Mouse (Mus musculus) urinary bladder, postnatal 25 days (tissue): ENCODE data around the gene Rrp12.
A peak's percentile ranks its signal among the peaks of the same experiment; 100 is the strongest.

Experiments used
- DNase-seq: peaks from one replicate; pipeline ENCODE4 v3.0.0; 2022; ENCODE audit warnings: low spot score

Gene Rrp12

DNA sequence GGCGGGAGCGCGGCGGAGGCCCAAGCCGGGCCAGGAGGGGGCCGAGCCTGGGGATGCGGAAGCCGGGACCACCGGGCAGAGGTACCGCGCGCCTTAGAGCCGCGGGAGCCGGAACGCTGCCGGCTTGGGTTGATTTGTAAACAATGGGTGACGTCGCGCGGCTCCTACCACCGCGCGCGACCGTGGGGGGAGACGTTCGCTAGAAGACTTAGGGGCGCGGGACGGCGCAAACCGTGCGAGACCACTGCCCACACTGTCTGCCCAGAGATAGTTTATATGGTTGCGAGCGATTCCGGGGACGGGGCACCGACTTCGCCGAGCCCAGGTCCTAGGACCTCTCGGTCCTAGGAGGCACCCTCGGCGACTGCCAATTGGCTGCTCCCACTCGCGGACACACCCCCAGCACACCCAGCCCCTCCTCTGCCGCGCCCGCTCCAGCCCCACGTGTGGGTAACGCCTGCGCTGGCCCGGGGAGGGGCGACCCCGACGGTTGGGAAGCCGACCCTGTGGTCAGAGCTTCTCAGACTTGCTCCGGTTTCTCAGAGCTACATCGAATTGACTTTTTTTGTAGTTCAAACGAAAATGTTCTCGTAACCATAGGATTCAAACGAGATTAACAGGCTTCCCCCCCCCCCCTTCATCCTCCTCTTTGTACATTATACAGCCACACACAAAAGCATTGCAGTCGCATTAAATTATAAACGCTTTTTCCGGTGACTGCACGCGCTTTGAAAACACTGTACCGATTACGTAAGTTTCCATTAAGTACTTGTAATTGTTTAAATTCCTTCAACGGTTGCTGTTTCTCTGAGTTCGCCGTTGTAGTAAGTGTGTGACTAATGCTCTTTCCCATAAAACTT, 47.8 kb downstream of the Rrp12 start, which contains the start of gene Frat2:
TSS of gene Frat2 (minus strand) at position 141 of the 860 bp plus-strand sequence.
- DNase-seq = peak; percentile 83

DNA sequence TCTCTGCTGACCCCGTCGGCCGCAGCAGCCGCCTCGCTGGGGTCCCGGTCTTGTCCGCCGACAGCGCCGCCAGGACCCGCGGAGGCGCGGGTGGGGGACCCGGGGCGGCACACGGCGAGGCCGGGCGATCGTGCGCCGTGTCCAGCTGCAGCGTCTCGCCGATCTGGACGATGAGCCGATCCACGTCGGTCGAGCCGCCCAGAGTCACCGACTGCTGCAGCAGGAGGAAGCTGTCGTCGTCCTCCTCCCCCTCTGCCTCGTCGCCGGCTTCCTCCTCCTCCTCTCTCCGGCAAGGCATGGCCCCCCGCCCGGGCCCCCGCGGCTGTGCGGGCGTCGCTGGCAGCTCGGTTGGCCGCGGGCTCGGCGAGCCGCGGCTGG, 48.4 kb downstream of the Rrp12 start:
- DNase-seq = peak; percentile 21

DNA sequence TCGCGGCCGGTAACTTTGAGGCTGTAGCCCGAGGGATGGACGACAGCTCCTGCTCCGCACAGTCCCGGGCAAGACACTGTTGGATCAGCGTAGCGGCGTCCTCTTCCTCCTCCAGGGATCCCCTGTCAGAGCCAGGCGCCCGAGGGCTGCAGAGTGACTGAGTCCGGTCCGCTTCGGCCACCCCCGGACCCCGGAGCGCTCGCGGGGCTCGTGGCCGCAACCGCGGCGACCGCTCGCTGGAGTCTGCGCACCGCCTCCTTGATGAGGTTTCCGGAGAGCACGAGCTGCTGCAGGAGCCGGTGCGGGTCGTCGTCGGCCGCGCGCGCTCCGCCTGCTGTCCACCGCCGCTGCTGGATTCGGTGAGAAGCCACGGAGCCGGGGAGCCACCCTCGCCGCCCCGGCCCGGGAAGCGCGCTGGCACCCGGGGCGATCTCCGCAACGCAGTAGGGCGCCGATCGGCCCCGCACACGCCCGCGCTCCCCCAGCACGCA, 48.8 kb downstream of the Rrp12 start:
- peak; percentile 31 for DNase-seq

DNA sequence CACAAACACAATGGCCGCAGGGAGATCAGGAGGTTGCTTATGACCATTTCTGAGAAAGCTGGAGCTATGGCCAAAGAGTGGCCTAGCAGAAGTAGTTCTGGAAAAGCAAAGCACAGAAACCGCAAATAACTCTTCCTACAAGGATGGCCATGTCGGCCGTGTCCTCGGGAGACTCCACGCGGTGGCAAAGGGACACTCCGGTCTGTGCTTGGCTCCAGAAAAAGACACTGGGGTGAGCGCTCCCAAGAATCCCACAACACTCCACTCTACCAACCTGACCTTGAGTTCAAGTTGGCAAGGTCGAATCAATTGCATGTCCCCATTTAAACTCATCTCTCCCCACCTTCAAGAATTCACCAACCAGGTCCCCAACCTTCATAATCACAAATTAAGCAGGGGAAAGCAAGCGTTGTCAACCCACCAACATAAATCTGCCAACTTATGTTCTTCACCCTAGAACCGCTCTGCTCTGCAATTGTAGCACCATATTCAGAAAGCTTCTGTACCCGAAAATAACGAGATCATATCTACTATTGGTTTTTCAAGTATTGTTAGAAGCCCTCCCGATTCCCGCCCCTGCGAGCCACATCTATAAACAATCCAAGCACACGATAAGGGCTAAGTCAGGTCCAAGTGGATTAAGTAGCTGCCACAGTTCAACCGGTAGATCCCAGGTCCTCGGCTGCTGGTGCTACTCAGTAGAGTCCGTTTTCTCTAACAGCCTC, 49.4 kb downstream of the Rrp12 start:
- no peak for DNase-seq

DNA sequence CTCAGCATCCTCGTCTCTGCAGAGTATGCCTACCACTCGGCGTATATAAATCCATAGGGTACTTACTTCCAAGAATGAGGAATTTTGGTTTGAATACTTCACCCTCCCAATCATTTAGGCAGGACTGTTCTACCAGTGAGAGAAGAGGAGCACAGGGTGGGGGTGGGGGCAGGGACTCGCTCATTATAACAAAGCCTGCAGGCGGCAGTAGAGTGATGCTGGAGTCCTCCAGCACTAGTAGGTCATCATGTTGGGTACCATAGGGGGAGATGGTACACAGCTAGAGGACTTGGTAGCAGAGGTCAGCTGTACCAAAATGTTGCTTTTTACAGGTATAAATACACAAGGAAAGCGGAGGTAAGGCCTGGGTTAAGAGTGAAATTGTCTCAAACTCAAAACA, 51.6 kb downstream of the Rrp12 start:
- no peak for DNase-seq

DNA sequence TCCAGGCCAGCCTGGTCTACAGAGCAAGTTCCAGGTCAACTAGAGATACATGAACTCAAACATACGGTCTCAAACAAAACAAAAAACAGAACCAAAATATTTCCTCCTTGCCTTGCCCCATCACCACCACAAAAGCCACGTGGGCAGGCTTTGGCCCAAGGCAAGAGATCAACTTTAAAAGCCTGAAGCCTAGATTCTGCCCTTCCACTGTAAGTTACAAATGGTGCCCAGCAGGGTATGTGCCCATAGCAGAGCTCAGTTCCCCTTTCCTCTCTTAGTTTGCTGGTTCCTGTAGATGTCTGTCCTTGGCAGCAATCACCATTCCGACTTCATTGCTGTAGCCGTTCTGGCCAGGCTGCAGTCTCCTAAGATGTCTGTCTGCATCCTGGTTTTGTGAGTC, 53.3 kb downstream of the Rrp12 start:
- no peak for DNase-seq

DNA sequence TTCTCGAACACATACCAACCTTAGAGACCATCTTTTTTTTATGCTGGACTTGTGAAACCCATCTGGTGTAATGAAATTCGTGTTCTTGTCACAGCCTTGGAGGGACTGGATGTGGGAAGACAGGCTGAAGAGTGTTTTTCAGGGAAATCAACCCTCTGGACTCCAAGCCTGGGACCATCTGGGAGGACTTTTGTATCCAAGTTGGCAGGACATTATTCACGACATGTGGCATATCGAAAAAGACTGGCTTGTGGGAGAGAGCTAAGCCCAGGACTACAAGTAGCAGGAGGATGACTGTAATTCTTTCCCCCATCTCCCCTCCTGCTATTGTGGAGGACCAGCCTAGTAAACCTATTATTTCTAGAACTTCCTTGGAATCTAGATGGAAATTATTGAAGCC, 53.8 kb downstream of the Rrp12 start:
- no peak for DNase-seq

DNA sequence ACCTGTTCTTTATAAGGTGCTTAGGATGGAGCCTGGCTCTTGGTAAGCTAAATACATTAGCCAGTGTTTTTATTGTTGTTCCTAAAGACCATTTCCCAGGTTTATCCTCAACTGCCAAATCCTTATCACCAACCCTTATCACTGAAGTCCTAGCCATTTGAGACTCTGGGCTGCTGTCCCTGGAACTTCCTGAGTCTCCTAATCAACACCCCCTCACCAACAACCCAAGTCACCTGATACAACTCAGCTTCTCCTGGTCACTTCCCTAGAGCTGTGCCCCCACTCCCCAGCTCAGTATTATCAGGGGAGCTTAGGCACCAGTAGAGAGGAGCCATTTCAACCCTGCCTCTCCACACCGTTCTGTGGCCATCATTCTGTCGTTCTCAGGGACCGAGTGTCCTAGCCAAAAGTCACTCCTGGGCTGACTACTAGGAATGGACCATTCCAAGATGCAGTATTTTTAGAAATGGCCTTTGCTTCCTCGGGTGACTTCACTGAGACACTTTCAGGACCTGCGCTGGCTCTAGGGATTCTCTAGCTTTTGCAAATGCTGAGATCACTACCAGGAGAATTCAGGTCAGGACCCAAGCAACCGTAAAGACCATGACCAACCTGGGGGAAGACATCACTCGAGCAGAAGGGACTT, 54.7 kb downstream of the Rrp12 start:
- DNase-seq = no peak

DNA sequence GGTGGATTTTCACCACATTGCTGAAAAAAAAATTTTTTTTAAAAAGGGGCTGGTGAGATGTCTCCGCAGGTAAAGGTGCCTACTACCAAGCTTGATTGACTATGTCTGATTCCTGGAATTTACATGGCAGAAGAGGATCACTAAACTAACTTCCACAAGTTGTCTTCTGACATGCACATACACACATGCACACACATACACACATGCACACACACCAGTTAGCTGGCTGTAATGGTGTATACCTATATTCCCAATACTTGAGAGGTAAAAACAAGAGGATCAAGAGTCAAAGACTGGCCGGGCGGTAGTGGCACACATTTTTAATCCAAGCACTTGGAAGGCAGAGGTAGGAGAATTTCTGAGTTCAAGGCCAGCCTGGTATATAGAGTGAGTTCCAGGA, 56.3 kb downstream of the Rrp12 start:
- DNase-seq = no peak

DNA sequence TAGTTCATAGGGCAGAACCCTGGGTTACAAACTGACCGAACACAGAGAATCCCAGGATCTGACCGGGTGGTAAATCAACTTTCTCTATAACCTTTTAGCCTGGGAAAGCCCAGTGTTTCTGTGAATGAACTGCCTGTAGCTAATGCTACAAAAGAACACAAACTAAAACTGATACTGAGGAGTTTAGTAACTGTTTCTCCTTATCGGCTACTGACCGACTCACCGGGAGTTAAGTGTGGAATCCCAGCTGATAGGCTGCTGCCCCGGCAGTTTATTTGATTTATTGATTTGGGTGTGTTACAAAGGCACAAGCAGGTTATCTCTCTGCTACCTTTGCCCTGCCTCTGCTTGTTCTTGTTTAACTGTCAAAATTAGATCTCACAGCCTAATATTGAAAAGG, 57.2 kb downstream of the Rrp12 start:
- DNase-seq = no peak

DNA sequence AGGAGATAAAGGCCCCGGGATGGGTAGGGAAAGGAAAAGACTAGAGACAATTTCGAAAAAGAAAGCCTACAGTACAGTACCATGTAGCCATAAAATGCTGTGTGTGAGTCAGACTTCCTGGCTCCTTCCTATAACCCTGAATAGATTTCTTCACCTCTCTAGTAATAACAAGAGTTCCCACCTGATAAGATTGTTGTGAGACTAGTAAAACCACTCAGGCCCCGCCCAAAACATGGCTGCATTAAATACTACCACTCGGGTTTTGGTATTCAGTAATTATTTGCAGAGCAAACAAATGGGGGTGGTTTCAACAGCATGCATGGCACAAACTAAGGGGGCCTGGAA, 58.1 kb downstream of the Rrp12 start:
- peak; percentile 33 for DNase-seq

DNA sequence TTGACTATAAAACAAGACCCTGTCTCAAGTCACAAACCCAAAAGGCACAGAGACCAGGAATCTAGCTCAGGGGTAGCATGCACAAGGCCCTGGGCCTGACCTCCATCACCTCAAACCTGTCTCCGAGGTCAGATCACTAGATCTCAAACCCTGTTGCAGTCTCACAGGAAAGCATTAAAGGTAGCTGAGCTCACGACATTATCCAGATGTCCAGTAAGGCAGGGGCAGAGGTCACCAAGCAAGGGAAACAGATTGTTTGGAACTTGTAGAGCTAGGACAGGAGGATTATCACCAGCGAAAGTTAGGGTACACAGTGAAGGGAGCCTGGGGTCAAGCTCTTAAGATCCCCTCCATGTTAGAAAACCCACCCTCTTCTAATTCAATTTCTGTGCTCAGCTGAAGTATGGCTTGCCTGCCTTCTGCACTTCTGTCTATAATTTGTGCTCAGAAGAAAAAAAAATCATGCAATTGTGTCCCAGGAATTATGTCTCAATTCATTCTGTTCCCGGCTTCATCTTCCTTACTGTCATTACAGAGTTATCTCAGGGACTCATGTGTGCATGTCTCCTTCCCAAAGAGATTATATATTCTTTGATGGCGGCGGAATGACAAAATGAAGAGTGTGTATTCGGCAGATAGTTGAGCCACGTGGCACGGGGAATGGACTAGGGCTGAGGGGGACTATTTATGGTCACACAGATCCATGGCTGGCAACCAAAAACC, 58.6 kb downstream of the Rrp12 start:
- no peak for DNase-seq

DNA sequence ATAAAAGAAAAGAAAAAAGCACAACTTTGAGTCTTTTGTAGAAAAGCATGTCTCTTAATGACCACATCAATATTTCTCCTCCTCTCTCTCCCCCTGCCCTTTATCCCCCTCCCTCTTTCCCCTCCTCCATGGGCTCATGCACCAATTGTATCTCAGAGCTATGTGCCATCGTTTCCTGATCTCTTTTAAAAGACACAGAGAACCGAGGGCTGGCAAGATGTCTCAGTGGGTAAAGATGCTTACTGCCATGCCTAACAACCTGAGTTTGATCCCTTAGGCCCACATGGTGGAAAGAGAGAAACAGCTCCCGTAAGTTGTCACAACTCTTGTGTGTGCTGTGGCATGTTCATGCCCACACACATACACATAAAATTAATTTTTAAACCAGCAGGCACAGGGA, 59.3 kb downstream of the Rrp12 start:
- no peak for DNase-seq

DNA sequence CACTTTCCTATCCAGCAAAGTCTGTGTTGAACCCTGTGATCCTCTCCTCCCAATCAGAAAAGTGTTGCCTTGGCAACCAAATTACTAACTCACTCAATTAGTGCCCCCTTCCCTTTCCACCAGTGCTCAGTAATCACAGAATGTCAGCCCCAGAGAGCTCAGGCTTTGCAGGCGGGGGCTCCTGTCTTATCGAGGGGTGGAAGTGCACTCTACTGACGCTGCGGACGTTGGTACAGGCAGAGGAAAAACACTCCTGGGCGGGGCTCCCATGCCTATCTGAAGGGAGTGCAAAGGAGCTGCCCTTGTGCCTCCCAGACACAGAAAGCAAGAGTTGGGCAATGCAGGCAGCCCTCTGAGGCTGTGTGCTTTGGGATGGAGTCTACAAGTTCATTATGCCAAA, 60.2 kb downstream of the Rrp12 start:
- DNase-seq = no peak

DNA sequence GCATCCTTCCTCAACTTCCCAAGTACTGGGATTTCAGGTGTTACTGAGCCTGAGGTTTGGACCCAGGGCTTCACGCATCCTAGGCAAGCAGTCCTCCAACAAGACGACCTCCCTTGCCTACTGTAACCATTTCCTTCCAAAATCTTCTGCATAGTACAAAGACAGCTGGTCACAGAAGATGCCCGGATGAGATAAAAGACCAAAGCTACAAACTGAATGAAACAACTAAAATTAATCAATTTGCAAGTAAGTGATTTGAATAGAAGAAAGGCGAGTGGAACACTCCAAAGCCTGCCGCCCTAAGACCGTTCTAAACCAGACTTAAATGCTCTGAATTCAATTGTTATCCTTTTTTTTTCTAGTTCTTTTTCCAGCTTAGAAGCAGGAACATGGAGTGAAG, 60.6 kb downstream of the Rrp12 start:
- no peak for DNase-seq

DNA sequence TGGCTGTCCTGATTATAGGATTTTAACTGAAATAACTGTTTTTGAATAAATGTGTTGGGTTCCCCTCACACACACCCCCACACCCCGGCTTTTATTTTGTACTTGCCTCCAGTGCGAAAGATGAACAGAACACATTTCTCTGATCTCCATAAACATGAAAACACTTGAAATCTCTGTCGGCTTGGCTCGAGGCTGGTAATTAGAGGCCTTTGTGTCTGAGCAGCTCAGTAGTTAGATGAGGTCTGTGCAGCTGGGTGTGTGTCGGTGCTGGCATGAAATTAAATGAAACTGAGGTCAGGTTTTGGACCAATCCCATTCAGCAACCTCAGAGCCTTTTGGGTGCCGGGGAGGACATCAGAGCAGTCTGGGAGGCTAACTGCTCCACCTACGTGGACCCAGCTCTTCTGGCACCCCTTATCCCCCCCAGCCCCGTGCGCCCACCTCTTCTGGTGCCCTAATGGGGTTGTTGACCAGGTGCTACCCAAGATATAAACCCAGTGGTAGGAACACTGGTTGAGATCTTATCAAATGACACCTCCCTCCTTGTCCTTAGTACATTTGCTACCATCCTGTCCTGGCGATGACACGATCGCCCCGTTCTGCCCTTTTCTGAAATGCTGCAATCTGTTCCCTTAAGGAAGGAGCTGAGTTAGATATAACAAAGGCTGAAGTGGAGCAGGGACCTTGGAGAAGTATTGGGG, 63.3 kb downstream of the Rrp12 start:
- DNase-seq = no peak

DNA sequence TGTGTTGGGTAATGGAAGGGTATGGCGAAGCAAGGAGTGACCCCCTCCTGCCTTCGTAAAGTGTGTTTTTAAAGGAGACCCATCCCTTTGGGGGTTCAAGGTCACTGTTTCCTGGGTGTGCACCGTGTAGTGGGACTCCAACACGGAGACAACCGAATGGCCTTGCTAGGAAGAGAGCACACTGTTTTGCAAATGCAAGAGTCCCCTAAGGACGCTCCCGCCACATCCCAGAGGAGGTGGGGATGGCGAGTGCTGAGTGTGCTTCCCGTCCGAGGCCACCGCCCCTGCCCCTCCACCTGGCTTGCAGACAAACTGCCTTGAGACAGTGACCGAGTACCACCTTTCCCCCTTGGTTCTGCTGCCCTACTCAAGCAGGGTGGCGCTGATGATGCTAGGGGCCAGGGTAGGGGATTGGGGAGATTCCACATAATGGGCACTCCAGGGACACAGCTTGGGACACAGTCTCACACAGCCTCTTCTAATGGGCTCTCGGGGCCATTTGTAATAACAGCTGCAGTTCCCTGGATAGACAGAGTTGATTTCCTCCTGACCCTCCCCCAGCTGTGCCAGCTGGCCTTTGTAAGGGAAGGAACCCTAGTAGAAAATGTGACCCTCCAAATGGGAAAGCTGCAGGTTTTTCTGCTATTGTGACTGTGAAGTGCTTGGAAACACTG, 64.1 kb downstream of the Rrp12 start:
- DNase-seq = no peak

DNA sequence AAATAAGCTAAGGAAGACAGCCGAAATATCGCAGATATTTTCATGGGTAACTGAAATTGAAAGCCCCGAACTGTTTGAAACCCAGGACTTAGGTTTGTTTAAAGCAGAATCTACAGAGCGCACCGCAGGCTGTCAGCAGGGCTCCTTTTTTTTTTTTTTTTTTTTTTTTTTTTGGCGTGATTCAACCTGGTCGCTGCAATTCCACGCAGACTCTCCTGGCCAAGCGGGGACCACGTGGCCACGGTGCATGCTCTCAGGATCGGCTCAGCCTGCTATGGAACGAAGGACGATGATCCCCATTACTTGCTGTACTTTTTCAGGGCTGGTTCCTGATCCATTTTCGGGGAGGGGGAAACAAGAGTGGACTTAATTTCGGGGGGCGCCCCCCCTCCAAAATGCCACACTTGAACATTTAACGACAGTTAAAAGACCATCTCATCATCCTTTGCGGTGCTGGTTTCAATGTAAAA, 64.8 kb downstream of the Rrp12 start:
- DNase-seq = no peak

DNA sequence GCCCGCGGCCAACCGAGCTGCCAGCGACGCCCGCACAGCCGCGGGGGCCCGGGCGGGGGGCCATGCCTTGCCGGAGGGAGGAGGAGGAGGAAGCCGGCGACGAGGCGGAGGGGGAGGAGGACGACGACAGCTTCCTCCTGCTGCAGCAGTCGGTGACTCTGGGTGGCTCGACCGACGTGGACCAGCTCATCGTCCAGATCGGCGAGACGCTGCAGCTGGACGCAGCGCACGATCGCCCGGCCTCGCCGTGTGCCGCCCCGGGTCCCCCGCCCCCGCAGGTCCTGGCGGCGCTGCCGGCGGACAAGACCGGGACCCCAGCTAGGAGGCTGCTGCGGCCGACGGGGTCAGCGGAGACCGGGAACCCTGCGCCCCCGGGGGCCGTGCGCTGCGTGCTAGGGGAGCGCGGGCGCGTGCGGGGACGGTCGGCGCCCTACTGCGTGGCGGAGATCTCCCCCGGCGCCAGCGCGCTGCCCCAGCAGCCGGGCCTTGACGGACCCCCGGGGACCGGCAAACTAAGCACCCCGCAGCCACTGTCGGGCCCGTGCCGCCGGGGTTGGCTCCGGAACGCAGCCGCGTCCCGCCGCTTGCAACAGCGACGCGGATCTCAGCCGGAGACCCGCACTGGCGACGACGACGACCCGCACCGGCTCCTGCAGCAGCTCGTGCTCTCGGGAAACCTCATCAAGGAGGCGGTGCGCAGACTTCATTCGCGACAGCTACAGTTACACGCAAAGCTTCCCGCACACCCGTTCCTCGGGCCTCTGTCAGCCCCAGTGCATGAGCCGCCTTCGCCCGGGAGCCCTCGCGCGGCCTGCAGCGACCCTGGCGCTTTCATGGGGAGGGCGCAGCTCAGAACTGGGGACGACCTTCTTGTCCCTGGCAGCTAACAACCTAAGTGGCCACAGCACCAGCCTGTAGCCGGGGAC, 65.6 kb downstream of the Rrp12 start:
- DNase-seq = peak; percentile 48
